Mouse (Mus musculus): ENCODE measurements around the gene Kcnk15. TPM values are rescaled to one million over a fixed set of nuclear protein-coding genes. Genes with fewer than 3 reads are reported as not detected.
A peak's percentile ranks its signal among the peaks of the same experiment; 100 is the strongest.

Gene Kcnk15
- not detected in 2 replicates for polyA plus RNA-seq (2016; fragmentation: Nextera tagmentation; extraction: Ambion mirVana)

- no peaks in the 10 kb centered on the region for H3K36me3 ChIP-seq
- WGBS = 2% methylated on average over 38 of the region's 38 CpGs
- H3K27me3 ChIP-seq = peaks cover 91% of the 10 kb centered on the region
- H3K27ac ChIP-seq = no peak within 1 kb of the TSS
- H3K9ac ChIP-seq = 0 out of 2 replicates have a peak within 1 kb of the TSS, but pooled peaks have one; percentile 18
- ATAC-seq (ENCODE audit: low FRiP score) = 0 out of 2 replicates have a peak, but pooled peaks have one; percentile 8
- peak within 1 kb of the TSS; percentile 33 for H3K4me2 ChIP-seq (replicated peaks)
- peak within 1 kb of the TSS; percentile 30 for H3K4me3 ChIP-seq
- H3K9me3 ChIP-seq (replicated peaks) = no peaks in the 10 kb centered on the region
- 0 out of 2 replicates have a peak, but pooled peaks cover 2% of the 10 kb centered on the region for H3K4me1 ChIP-seq
Observed at GRCm38 (mm10) chr2:163853461-163853901, at the start of gene Kcnk15. Kcnk15 (plus strand) TSS chr2:163853651.

GRCm38 (mm10) chr2:163803838-163804237 is 49.6 kb upstream of the Kcnk15 start:
- H3K27ac ChIP-seq = no peak overlapping the region
- ATAC-seq (ENCODE audit: low FRiP score) = no peak
- no peaks in the 10 kb centered on the region for H3K4me1 ChIP-seq
- H3K4me3 ChIP-seq = no peak overlapping the region
- H3K27me3 ChIP-seq = 0 out of 2 replicates have a peak, but pooled peaks cover 3% of the 10 kb centered on the region
- no peak overlapping the region for H3K9ac ChIP-seq
- 76% methylated on average over 5 of the region's 5 CpGs for WGBS
- H3K4me2 ChIP-seq (replicated peaks) = no peak overlapping the region
- no peaks in the 10 kb centered on the region for H3K36me3 ChIP-seq
- H3K9me3 ChIP-seq (replicated peaks) = no peaks in the 10 kb centered on the region

GRCm38 (mm10) chr2:163809166-163809565 is 44.3 kb upstream of the Kcnk15 start:
- 92% methylated on average over 4 of the region's 4 CpGs for WGBS
- H3K4me2 ChIP-seq (replicated peaks) = no peak overlapping the region
- H3K9ac ChIP-seq = no peak overlapping the region
- no peaks in the 10 kb centered on the region for H3K9me3 ChIP-seq (replicated peaks)
- no peak overlapping the region for H3K27ac ChIP-seq
- H3K4me3 ChIP-seq = no peak overlapping the region
- peaks cover 7% of the 10 kb centered on the region for H3K4me1 ChIP-seq
- H3K27me3 ChIP-seq = no peaks in the 10 kb centered on the region
- H3K36me3 ChIP-seq = no peaks in the 10 kb centered on the region
- no peak for ATAC-seq (ENCODE audit: low FRiP score)

GRCm38 (mm10) chr2:163809704-163810103 is 43.7 kb upstream of the Kcnk15 start:
- no peak for ATAC-seq (ENCODE audit: low FRiP score)
- Histone ChIP-seq H3K4me3 (no peak overlapping the region), H3K27ac (no peak overlapping the region), H3K4me1 (peaks cover 7% of the 10 kb centered on the region), H3K36me3 (no peaks in the 10 kb centered on the region), H3K27me3 (no peaks in the 10 kb centered on the region), H3K4me2 (replicated peaks) (no peak overlapping the region), H3K9me3 (replicated peaks) (no peaks in the 10 kb centered on the region), H3K9ac (no peak overlapping the region)
- WGBS = 68% methylated on average over 7 of the region's 7 CpGs

- Histone ChIP-seq H3K4me3 (no peak overlapping the region), H3K9me3 (replicated peaks) (no peaks in the 10 kb centered on the region), H3K27me3 (no peaks in the 10 kb centered on the region), H3K27ac (no peak overlapping the region), H3K4me2 (replicated peaks) (no peak overlapping the region), H3K36me3 (no peaks in the 10 kb centered on the region), H3K4me1 (peaks cover 7% of the 10 kb centered on the region), H3K9ac (no peak overlapping the region)
- 65% methylated on average over 5 of the region's 5 CpGs for WGBS
- ATAC-seq (ENCODE audit: low FRiP score) = no peak
Observed at GRCm38 (mm10) chr2:163813077-163813476, 40.4 kb upstream of the Kcnk15 start.

GRCm38 (mm10) chr2:163814739-163815465 is 38.5 kb upstream of the Kcnk15 start:
- 85% methylated on average over 9 of the region's 9 CpGs for WGBS

GRCm38 (mm10) chr2:163820607-163821006 is 32.8 kb upstream of the Kcnk15 start, which contains the start of gene Ccn5:
Ccn5 (plus strand) TSS chr2:163820861.
- H3K27me3 ChIP-seq = no peaks in the 10 kb centered on the region
- H3K27ac ChIP-seq = no peak within 1 kb of the TSS
- H3K4me2 ChIP-seq (replicated peaks) = no peak within 1 kb of the TSS
- WGBS = 80% methylated on average over 4 of the region's 4 CpGs
- no peak for ATAC-seq (ENCODE audit: low FRiP score)
- no peaks in the 10 kb centered on the region for H3K9me3 ChIP-seq (replicated peaks)
- H3K9ac ChIP-seq = no peak within 1 kb of the TSS
- H3K4me3 ChIP-seq = no peak within 1 kb of the TSS
- H3K4me1 ChIP-seq = no peaks in the 10 kb centered on the region
- H3K36me3 ChIP-seq = no peaks in the 10 kb centered on the region

More at GRCm38 (mm10) chr2:163814739-163815465, 38.5 kb upstream of the Kcnk15 start:
- Histone ChIP-seq H3K27ac (no peak overlapping the region), H3K4me1 (peaks cover 7% of the 10 kb centered on the region), H3K36me3 (no peaks in the 10 kb centered on the region), H3K9me3 (replicated peaks) (no peaks in the 10 kb centered on the region), H3K9ac (no peak overlapping the region), H3K4me2 (replicated peaks) (no peak overlapping the region), H3K4me3 (no peak overlapping the region), H3K27me3 (no peaks in the 10 kb centered on the region)
- no peak for ATAC-seq (ENCODE audit: low FRiP score)

- Histone ChIP-seq H3K27me3 (no peaks in the 10 kb centered on the region), H3K36me3 (no peaks in the 10 kb centered on the region), H3K4me3 (no peak overlapping the region), H3K9ac (no peak overlapping the region), H3K4me2 (replicated peaks) (0 out of 2 replicates have a peak overlapping the region, but pooled peaks have one; percentile 20), H3K27ac (no peak overlapping the region), H3K4me1 (no peaks in the 10 kb centered on the region), H3K9me3 (replicated peaks) (no peaks in the 10 kb centered on the region)
- WGBS = 0% methylated on average over 4 of the region's 4 CpGs
- ATAC-seq (ENCODE audit: low FRiP score) = no peak
Observed at GRCm38 (mm10) chr2:163823248-163823647, 30.2 kb upstream of the Kcnk15 start.

GRCm38 (mm10) chr2:163823771-163824170 is 29.7 kb upstream of the Kcnk15 start:
- ATAC-seq (ENCODE audit: low FRiP score) = 0 out of 2 replicates have a peak, but pooled peaks have one; percentile 32

GRCm38 (mm10) chr2:163825861-163826260 is 27.6 kb upstream of the Kcnk15 start:
- ATAC-seq (ENCODE audit: low FRiP score) = no peak
- no peaks in the 10 kb centered on the region for H3K27me3 ChIP-seq

More at GRCm38 (mm10) chr2:163823771-163824170, 29.7 kb upstream of the Kcnk15 start:
- no peak overlapping the region for H3K9ac ChIP-seq
- H3K27ac ChIP-seq = no peak overlapping the region
- WGBS = 26% methylated on average over 11 of the region's 11 CpGs
- H3K9me3 ChIP-seq (replicated peaks) = no peaks in the 10 kb centered on the region
- no peak overlapping the region for H3K4me3 ChIP-seq
- H3K36me3 ChIP-seq = no peaks in the 10 kb centered on the region
- no peaks in the 10 kb centered on the region for H3K27me3 ChIP-seq
- H3K4me2 ChIP-seq (replicated peaks) = peak overlapping the region; percentile 20; the same call in 1 of the 2 replicates
- H3K4me1 ChIP-seq = no peaks in the 10 kb centered on the region

GRCm38 (mm10) chr2:163826494-163826893 is 27.0 kb upstream of the Kcnk15 start:
- WGBS = 78% methylated on average over 5 of the region's 5 CpGs
- H3K4me1 ChIP-seq = no peaks in the 10 kb centered on the region
- H3K36me3 ChIP-seq = no peaks in the 10 kb centered on the region
- H3K27ac ChIP-seq = no peak overlapping the region
- no peak for ATAC-seq (ENCODE audit: low FRiP score)
- no peaks in the 10 kb centered on the region for H3K9me3 ChIP-seq (replicated peaks)
- H3K4me2 ChIP-seq (replicated peaks) = no peak overlapping the region
- H3K4me3 ChIP-seq = no peak overlapping the region
- no peak overlapping the region for H3K9ac ChIP-seq
- H3K27me3 ChIP-seq = no peaks in the 10 kb centered on the region

More at GRCm38 (mm10) chr2:163825861-163826260, 27.6 kb upstream of the Kcnk15 start:
- Histone ChIP-seq H3K9ac (no peak overlapping the region), H3K4me1 (no peaks in the 10 kb centered on the region), H3K9me3 (replicated peaks) (no peaks in the 10 kb centered on the region), H3K4me3 (no peak overlapping the region), H3K27ac (no peak overlapping the region), H3K4me2 (replicated peaks) (no peak overlapping the region), H3K36me3 (no peaks in the 10 kb centered on the region)
- WGBS = 79% methylated on average over 1 of the region's 1 CpGs

- H3K36me3 ChIP-seq = no peaks in the 10 kb centered on the region
- WGBS = 60% methylated on average over 1 of the region's 1 CpGs
- no peak overlapping the region for H3K4me2 ChIP-seq (replicated peaks)
- no peak for ATAC-seq (ENCODE audit: low FRiP score)
- H3K9me3 ChIP-seq (replicated peaks) = no peaks in the 10 kb centered on the region
- no peak overlapping the region for H3K27ac ChIP-seq
- no peaks in the 10 kb centered on the region for H3K4me1 ChIP-seq
- no peak overlapping the region for H3K4me3 ChIP-seq
- H3K27me3 ChIP-seq = no peaks in the 10 kb centered on the region
- no peak overlapping the region for H3K9ac ChIP-seq
Observed at GRCm38 (mm10) chr2:163831163-163831562, 22.3 kb upstream of the Kcnk15 start.

Measured in hindbrain, embryonic 12.5 days (tissue).